Mouse (Mus musculus): ENCODE results near the gene Spib. TPM values are rescaled to one million over a fixed set of nuclear protein-coding genes. Genes with fewer than 3 reads are reported as not detected.

Gene Spib
- polyA plus RNA-seq (2015; fragmentation: Nextera tagmentation; extraction: Ambion mirVana): 0.19 and 0.25 TPM in 2 replicates

- Histone ChIP-seq H3K9ac (no peak within 1 kb of the TSS), H3K27me3 (peaks cover 22% of the 10 kb centered on the region), H3K4me2 (replicated peaks) (no peak within 1 kb of the TSS), H3K4me3 (no peak within 1 kb of the TSS), H3K27ac (no peak within 1 kb of the TSS), H3K4me1 (peaks cover 8% of the 10 kb centered on the region), H3K9me3 (no peaks in the 10 kb centered on the region), H3K36me3 (peaks cover 52% of the 10 kb centered on the region)
- no peak for ATAC-seq (ENCODE audit: low FRiP score, low read depth)
- WGBS: 76% methylated on average over 4 of the region's 4 CpGs
These were observed at the start of gene Spib for GRCm38 (mm10) chr7:44531946-44532732. Gene Spib, minus strand, starts transcription at chr7:44532071.

- H3K9me3 ChIP-seq: 0 out of 2 replicates have a peak, but pooled peaks cover 4% of the 10 kb centered on the region
- no peak for ATAC-seq (ENCODE audit: low FRiP score, low read depth)
- peaks cover 49% of the 10 kb centered on the region for H3K27me3 ChIP-seq
- H3K27ac ChIP-seq: no peak overlapping the region
- no peaks in the 10 kb centered on the region for H3K4me1 ChIP-seq
- 82% methylated on average over 6 of the region's 6 CpGs for WGBS
- no peak overlapping the region for H3K4me3 ChIP-seq
- H3K9ac ChIP-seq: no peak overlapping the region
- no peaks in the 10 kb centered on the region for H3K36me3 ChIP-seq
- H3K4me2 ChIP-seq (replicated peaks): no peak overlapping the region
These were observed 49.8 kb upstream of the Spib start for GRCm38 (mm10) chr7:44581637-44582036.

GRCm38 (mm10) chr7:44576333-44576844 lies 44.5 kb upstream of the Spib start:
- no peak overlapping the region for H3K4me2 ChIP-seq (replicated peaks)
- WGBS: 61% methylated on average over 5 of the region's 5 CpGs
- H3K36me3 ChIP-seq: no peaks in the 10 kb centered on the region
- no peaks in the 10 kb centered on the region for H3K4me1 ChIP-seq
- ATAC-seq (ENCODE audit: low FRiP score, low read depth): no peak
- no peak overlapping the region for H3K9ac ChIP-seq
- H3K9me3 ChIP-seq: 0 out of 2 replicates have a peak, but pooled peaks cover 4% of the 10 kb centered on the region
- peaks cover 10% of the 10 kb centered on the region; the same call in 1 of the 2 replicates for H3K27me3 ChIP-seq
- no peak overlapping the region for H3K27ac ChIP-seq
- H3K4me3 ChIP-seq: no peak overlapping the region

GRCm38 (mm10) chr7:44572956-44573484 lies 41.1 kb upstream of the Spib start:
- ATAC-seq (ENCODE audit: low FRiP score, low read depth): no peak
- Histone ChIP-seq H3K4me1 (no peaks in the 10 kb centered on the region), H3K4me3 (no peak overlapping the region), H3K27me3 (peaks cover 9% of the 10 kb centered on the region; the same call in 1 of the 2 replicates), H3K36me3 (no peaks in the 10 kb centered on the region), H3K9me3 (no peaks in the 10 kb centered on the region), H3K27ac (no peak overlapping the region), H3K4me2 (replicated peaks) (no peak overlapping the region), H3K9ac (no peak overlapping the region)
- WGBS: 80% methylated on average over 5 of the region's 5 CpGs

- no peaks in the 10 kb centered on the region for H3K36me3 ChIP-seq
- ATAC-seq (ENCODE audit: low FRiP score, low read depth): no peak
- H3K27ac ChIP-seq: no peak within 1 kb of the TSS
- no peak within 1 kb of the TSS for H3K4me3 ChIP-seq
- H3K4me1 ChIP-seq: no peaks in the 10 kb centered on the region
- H3K27me3 ChIP-seq: peaks cover 9% of the 10 kb centered on the region; the same call in 1 of the 2 replicates
- H3K9me3 ChIP-seq: no peaks in the 10 kb centered on the region
- no peak within 1 kb of the TSS for H3K9ac ChIP-seq
- H3K4me2 ChIP-seq (replicated peaks): no peak within 1 kb of the TSS
- 40% methylated on average over 7 of the region's 7 CpGs for WGBS
These were observed 40.4 kb upstream of the Spib start, which contains the start of gene Napsa for GRCm38 (mm10) chr7:44572213-44572701. Gene Napsa, plus strand, starts transcription at chr7:44572380.

GRCm38 (mm10) chr7:44571811-44572210 lies 39.9 kb upstream of the Spib start:
- no peak for ATAC-seq (ENCODE audit: low FRiP score, low read depth)
- WGBS: 67% methylated on average over 4 of the region's 4 CpGs

GRCm38 (mm10) chr7:44570989-44571388 lies 39.1 kb upstream of the Spib start:
- Histone ChIP-seq H3K36me3 (no peaks in the 10 kb centered on the region), H3K4me3 (no peak overlapping the region), H3K4me1 (no peaks in the 10 kb centered on the region), H3K9ac (no peak overlapping the region), H3K27ac (no peak overlapping the region), H3K4me2 (replicated peaks) (no peak overlapping the region), H3K9me3 (no peaks in the 10 kb centered on the region), H3K27me3 (peaks cover 9% of the 10 kb centered on the region; the same call in 1 of the 2 replicates)
- WGBS: 83% methylated on average over 6 of the region's 6 CpGs
- no peak for ATAC-seq (ENCODE audit: low FRiP score, low read depth)

More at GRCm38 (mm10) chr7:44571811-44572210, 39.9 kb upstream of the Spib start:
- H3K36me3 ChIP-seq: no peaks in the 10 kb centered on the region
- H3K4me2 ChIP-seq (replicated peaks): no peak overlapping the region
- no peaks in the 10 kb centered on the region for H3K4me1 ChIP-seq
- no peak overlapping the region for H3K27ac ChIP-seq
- H3K4me3 ChIP-seq: no peak overlapping the region
- H3K27me3 ChIP-seq: peaks cover 9% of the 10 kb centered on the region; the same call in 1 of the 2 replicates
- H3K9ac ChIP-seq: no peak overlapping the region
- no peaks in the 10 kb centered on the region for H3K9me3 ChIP-seq

- no peak overlapping the region for H3K4me2 ChIP-seq (replicated peaks)
- 73% methylated on average over 9 of the region's 9 CpGs for WGBS
- H3K27me3 ChIP-seq: peaks cover 9% of the 10 kb centered on the region; the same call in 1 of the 2 replicates
- H3K27ac ChIP-seq: no peak overlapping the region
- no peaks in the 10 kb centered on the region for H3K9me3 ChIP-seq
- no peak overlapping the region for H3K9ac ChIP-seq
- ATAC-seq (ENCODE audit: low FRiP score, low read depth): no peak
- H3K36me3 ChIP-seq: no peaks in the 10 kb centered on the region
- no peak overlapping the region for H3K4me3 ChIP-seq
- H3K4me1 ChIP-seq: no peaks in the 10 kb centered on the region
These were observed 36.9 kb upstream of the Spib start for GRCm38 (mm10) chr7:44568803-44569202.

GRCm38 (mm10) chr7:44565414-44565813 lies 33.5 kb upstream of the Spib start:
- Histone ChIP-seq H3K4me3 (no peak overlapping the region), H3K36me3 (no peaks in the 10 kb centered on the region), H3K4me1 (no peaks in the 10 kb centered on the region), H3K9ac (no peak overlapping the region), H3K4me2 (replicated peaks) (no peak overlapping the region), H3K27ac (no peak overlapping the region), H3K9me3 (no peaks in the 10 kb centered on the region), H3K27me3 (no peaks in the 10 kb centered on the region; the same call in 1 of the 2 replicates)
- ATAC-seq (ENCODE audit: low FRiP score, low read depth): no peak
- 71% methylated on average over 6 of the region's 6 CpGs for WGBS

- WGBS: 85% methylated on average over 10 of the region's 10 CpGs
- H3K9me3 ChIP-seq: no peaks in the 10 kb centered on the region
These were observed 32.6 kb upstream of the Spib start for GRCm38 (mm10) chr7:44564486-44564885.

GRCm38 (mm10) chr7:44563284-44563683 lies 31.4 kb upstream of the Spib start:
- Histone ChIP-seq H3K9ac (no peak overlapping the region), H3K27me3 (no peaks in the 10 kb centered on the region; the same call in 1 of the 2 replicates), H3K36me3 (no peaks in the 10 kb centered on the region), H3K4me3 (no peak overlapping the region), H3K4me1 (no peaks in the 10 kb centered on the region), H3K4me2 (replicated peaks) (no peak overlapping the region), H3K27ac (no peak overlapping the region), H3K9me3 (no peaks in the 10 kb centered on the region)
- ATAC-seq (ENCODE audit: low FRiP score, low read depth): no peak
- WGBS: 47% methylated on average over 8 of the region's 8 CpGs

More at GRCm38 (mm10) chr7:44564486-44564885, 32.6 kb upstream of the Spib start:
- no peak overlapping the region for H3K4me2 ChIP-seq (replicated peaks)
- H3K36me3 ChIP-seq: no peaks in the 10 kb centered on the region
- ATAC-seq (ENCODE audit: low FRiP score, low read depth): no peak
- no peak overlapping the region for H3K4me3 ChIP-seq
- no peaks in the 10 kb centered on the region; the same call in 1 of the 2 replicates for H3K27me3 ChIP-seq
- H3K4me1 ChIP-seq: no peaks in the 10 kb centered on the region
- no peak overlapping the region for H3K9ac ChIP-seq
- no peak overlapping the region for H3K27ac ChIP-seq

Data from limb, embryonic 13.5 days (tissue).